Mouse (Mus musculus) megakaryocyte progenitor cell, adult 5-6 weeks (primary cell): ENCODE data around the gene Cfb. TPM values are rescaled to one million over a fixed set of nuclear protein-coding genes. Genes with fewer than 3 reads are reported as not detected.
"Not testable (repeated sequence)": the region's sequence is repeated elsewhere in the genome, so short reads cannot be mapped to it uniquely, and the experiment has no call there.

Source experiments
- ATAC-seq: replicated peaks from 2 replicates; pipeline ENCODE4 v1.8.0; 2016; ENCODE audit warnings: mild to moderate bottlenecking, moderate TSS enrichment, inconsistent platforms; ENCODE audit not compliant: poor library complexity
- total RNA-seq, 2 experiments: library from RNA; stranded (forward) in 1 of 2; stranded (reverse) in 1 of 2; fragments of 157-497, 149-512 nt in 1 of 2; fragments of 200-1000 nt in 1 of 2; gene quantifications; 2 replicates each; pipeline versions ENCODE4 v1.2.3 to v1.2.4; 2015 to 2017

Gene Cfb
- total RNA-seq (2015) (not detected in 2 replicates), total RNA-seq (2017) (not detected in 2 replicates)

GRCm38 (mm10) chr17:34862416-34863081 lies at the start of gene Cfb:
Cfb (minus strand) TSS chr17:34862518.
- no peak for ATAC-seq

- peak; percentile 86 for ATAC-seq
These were observed 49.6 kb upstream of the Cfb start for GRCm38 (mm10) chr17:34911945-34912351.

DNA sequence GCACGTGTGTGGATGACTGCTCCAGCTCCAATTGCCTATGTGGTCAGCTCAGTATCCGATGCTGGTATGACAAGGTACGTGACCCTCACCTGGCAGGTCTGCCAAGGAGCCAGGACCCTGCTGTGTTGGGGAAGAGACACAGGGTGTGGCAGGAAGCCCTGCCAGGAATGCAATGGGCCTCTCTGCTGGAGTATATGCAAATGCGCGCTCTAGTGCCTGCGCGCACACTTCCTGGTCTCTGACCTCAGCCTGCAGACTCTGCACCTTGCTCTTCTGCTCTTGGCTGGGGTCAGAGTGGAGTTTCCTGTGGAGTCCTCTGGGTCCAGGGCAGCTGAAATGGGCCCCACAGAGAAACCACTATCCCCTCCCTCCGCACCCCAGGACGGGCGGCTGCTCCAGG lies 48.7 kb upstream of the Cfb start:
- no peak for ATAC-seq

GRCm38 (mm10) chr17:34902895-34903294 lies 40.6 kb upstream of the Cfb start:
- ATAC-seq = no peak

DNA sequence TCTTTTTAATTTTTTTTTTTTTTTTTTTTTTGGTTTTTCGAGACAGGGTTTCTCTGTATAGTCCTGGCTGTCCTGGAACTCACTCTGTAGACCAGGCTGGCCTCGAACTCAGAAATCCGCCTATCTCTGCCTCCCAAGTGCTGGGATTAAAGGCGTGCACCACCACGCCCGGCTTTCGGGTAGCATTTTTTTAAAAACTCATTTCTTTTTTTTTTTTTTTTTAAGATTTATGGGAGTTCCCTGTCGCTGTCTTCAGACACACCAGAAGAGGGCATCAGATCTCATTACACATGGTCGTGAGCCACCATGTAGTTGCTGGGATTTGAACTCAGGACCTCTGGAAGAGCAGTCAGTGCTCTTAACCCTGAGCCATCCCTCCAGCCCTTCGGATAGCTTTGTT lies 39.6 kb upstream of the Cfb start:
- ATAC-seq = not testable (repeated sequence)

DNA sequence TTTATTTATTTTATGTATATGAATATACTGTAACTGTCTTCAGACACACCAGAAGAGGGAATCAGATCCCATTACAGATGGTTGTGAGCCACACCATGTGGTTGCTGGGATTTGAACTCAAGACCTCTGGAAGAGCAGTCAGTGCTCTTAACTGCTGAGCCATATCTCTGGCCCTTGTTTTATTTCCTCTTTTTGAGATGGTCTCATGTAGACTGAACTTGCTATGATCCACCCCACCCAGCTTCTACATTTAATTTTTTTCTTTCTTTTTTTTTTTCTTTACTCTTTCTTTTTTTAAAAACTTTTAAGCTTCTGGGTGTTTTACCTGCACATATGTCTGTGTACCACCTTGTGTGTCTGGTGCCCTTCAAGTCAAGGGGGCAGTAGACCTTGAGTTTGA lies 38.5 kb upstream of the Cfb start:
- ATAC-seq = not testable (repeated sequence)

DNA sequence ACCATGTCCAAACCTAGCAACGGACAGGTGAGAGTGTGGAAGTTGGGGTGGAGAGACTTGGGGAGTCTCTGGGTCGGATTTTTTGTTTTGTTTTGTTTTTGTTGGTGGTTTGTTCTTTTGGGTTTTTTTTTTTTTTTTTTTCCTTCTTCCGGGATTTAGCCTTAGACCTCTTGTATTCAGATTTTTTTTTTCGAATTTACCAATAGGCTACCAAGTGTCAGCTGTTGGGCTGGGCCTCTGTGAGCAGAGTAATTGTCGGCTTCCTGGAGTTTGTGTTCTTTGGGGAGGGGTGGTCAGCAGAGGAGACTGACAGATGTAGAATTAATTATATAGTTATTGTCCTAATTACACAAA lies 37.5 kb upstream of the Cfb start:
- ATAC-seq = no peak

DNA sequence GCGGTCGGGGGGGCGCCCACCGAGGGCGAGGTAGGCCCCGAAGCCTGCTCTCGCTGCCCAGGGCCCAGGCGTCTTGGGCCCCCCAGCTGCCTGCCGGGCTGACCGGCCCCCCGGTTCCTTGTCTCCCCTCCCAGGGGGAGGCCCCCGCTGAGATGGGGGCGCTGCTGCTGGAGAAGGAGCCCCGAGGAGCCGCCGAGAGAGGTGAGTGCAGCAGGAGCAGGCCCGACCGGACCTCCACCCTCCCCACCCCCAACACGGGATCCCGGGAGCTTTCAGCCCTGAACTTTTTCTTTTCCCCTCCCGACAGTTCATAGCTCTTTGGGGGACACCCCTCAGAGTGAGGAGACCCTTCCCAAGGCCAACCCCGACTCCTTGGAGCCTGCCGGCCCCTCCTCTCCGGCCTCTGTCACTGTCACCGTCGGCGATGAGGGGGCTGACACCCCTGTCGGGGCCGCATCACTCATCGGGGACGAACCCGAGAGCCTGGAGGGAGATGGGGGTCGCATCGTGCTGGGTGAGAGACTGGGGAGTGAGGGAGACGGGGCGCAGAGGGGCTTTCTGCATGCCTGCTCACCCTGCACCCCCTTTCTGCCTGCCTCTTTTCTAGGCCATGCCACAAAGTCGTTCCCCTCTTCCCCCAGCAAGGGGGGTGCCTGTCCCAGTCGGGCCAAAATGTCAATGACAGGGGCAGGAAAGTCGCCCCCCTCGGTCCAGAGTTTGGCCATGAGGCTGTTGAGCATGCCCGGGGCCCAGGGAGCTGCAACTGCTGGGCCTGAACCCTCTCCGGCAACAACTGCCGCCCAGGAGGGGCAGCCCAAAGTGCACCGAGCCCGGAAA lies 37.0 kb upstream of the Cfb start:
- ATAC-seq = no peak

DNA sequence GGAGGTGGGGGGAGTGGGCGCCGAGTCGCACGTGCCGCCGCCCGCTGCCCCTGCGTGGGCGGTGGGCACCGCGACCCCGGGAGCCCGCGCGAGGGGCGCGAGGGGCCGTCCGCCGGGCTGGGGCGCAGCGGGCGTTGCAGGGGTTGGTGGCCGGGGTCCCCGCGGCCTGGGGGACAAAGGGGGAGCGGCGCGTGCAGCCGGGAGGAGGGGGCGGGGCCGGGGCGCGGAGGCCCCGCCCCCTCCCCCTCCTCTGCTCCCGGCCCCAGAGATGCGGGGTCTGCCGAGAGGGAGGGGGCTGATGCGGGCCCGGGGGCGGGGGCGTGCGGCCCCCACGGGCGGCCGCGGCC lies 36.4 kb upstream of the Cfb start:
- ATAC-seq = no peak

DNA sequence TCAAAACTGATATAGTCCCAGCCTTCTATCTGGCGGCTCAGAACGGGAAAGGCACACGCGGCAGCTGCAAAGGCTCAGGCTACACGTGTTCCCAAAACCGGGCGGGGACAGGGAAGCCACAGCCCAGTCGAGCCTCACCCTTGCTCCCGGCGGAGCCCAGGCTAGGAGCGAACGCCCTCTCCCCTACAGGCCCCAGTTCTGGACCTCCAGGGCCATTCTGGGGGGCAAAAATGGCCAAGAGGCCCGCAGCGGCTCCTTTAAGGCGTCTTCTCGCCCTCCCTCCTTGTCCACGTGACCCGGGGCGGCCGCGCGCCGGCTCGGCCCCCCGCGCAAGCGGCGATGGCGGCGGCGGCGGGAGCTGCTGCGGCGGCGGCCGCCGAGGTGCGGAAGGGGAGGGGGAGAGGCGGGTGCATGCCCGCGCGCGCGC lies 35.9 kb upstream of the Cfb start, which contains the start of the genes C2 and Ehmt2:
C2 (minus strand) TSS at position 106 of the 427 bp plus-strand sequence.
Ehmt2 (plus strand) TSS at position 310 of the 427 bp plus-strand sequence.
- ATAC-seq = peak; percentile 33

- ATAC-seq = peak; percentile 33
These were observed 35.2 kb upstream of the Cfb start for GRCm38 (mm10) chr17:34897373-34898159.

DNA sequence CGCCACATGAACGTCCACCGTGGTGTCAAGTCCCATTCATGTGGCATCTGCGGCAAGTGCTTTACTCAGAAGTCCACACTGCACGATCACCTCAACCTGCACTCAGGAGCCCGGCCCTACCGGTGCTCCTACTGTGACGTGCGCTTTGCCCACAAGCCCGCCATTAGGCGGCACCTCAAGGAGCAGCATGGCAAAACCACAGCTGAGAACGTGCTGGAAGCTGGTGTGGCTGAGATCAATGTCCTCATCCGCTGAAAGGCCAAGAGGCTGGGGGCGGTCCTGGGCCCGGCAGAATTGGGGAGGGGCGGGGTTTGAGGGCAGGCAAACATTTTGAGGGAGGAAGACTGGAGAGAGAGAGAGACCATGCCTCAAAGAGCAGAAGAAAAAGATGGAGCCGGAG lies 34.0 kb upstream of the Cfb start:
- ATAC-seq = no peak

GRCm38 (mm10) chr17:34895724-34896123 lies 33.4 kb upstream of the Cfb start:
- ATAC-seq = no peak

- no peak for ATAC-seq
These were observed 32.6 kb upstream of the Cfb start for GRCm38 (mm10) chr17:34894801-34895530.

GRCm38 (mm10) chr17:34894074-34894597 lies 31.8 kb upstream of the Cfb start:
- peak; percentile 72 for ATAC-seq

DNA sequence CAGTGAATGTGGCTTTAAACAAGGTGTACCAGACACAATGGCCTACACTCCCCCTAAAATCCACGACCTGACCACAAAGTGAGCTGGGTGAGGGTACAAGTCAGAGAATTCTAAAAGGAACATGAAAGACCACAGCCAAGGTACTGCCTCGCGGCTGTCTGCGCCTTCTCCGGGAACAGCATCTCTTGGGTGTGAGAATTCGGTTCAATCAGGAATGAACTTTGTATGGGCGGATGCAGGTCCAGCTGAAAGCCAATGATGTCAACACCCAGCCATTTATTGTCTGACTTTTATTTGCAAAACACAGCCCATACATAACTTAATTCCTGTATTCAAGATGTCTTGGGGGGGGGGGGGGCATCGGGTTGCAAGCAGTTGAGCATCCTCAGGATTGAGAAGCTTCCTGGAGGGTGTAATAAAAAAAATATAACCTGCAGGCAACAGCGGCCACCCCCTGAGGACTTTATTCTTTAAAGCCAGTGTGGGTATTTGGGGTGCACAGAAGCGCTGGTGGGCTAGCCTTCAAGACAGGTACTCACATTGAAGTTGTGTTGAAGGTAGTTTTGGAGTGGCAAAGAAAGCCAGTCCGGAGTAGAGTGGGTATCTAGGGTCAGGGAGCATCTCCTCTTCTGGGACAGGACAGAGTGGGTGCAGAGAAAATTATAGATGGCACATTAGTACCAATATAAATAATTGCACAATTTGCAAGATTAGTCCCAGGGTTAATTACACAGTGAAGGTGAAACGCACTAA lies 30.9 kb upstream of the Cfb start:
- ATAC-seq = no peak

DNA sequence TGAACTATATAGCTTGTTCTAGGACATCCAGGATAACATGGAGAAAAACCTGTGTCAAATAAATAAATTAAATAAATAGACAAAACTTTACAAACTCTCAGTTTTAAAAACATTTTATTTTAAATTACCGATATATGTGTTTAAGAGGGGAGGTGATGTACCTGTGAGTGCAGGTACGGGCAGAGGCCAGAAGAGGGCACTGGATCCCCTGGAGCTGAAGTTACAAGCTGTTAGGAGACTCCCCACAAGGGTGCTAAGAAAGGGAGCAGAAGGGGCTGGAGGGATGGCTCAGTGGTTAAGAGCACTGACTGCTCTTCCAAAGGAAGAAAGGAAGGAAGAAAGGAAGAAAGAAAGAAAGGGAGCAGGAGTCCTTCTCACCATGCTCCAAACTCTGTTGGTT lies 29.1 kb upstream of the Cfb start:
- no peak for ATAC-seq

DNA sequence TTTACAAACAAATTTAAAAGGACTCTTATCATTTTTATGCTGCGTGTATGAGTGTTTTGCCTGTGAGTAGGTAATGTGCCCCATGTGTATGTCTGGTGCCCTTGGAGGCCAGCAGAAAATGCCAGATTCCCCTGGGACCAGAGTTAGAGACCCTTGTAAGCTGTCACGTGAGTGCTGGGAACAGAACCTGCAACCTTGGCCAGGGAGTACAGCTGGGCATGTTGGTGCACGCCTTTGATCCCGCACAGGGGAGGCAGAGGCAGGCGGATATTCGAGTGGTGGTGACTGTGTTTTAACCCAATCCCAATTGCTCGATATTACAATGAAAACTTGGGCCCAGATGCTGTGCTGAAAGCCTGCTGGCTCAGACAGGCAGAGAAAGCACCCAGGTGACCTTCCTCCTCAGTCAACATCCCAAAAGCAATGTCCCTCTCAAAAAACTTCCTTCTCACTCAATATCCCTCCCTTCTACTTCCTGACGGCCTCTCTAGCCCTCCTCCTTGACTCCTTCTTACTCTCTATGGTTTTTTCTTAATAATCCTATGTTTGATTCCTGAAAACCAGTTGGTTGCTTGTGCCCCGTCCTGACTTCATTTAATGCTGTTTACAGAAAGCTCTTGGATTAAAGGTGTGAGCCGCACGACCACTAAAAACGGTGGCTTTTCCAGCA lies 27.9 kb upstream of the Cfb start:
- ATAC-seq = no peak

DNA sequence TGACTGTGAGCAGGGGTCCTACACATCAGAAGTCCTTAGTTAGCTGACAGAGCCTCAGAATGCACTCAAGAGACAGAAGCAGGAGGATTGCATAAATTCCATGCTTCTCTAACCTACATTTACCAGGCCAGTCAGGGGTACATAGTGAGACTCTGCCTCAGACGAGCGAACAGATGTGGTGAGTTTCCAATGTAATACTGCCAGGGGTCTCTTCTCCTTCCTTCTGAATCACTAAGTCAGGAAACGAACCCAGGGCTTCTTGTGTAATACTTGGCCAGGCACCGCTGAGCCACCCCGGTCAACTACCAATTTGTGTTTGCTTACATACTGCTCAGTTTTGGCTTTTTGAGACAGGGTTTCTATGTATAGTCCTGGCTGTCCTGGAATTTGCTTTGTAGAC lies 25.6 kb upstream of the Cfb start:
- ATAC-seq = peak; percentile 35; the same call in 1 of the 2 replicates
